Mouse (Mus musculus): ENCODE data around the gene Erh.

DNA sequence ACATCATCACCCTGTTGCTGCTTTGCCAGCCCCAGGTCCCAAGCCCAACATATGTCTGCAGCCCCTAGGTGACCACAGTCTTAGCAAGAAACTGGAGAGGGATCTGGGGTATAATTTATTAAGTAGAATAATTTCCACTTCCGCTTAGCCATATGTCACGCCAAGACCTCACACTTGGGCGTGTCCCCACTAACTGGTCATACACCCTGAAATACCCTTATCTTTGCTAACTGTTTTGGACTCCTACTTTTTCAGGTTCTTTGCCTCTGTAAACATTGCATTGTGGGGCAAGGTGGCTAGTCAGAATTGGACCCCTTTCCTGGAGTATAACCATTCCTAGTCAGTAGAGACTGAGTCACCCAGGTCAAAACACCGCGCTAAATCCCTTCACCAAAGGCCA is 41.7 kb downstream of the Erh start:
- no peak for TF ChIP-seq CTCF (IDR thresholded peaks at IDR 0.05; ENCODE audit: low read depth, low read length)
- TF ChIP-seq POLR2AphosphoS5 (IDR thresholded peaks at IDR 0.05; ENCODE audit: insufficient replicate concordance, low read depth, low read length), result no peak
- no peak for TF ChIP-seq GATA1 (IDR thresholded peaks at IDR 0.05; ENCODE audit: borderline replicate concordance, low read length)
- TF ChIP-seq TAL1 (conservative IDR thresholded peaks at IDR 0.05; ENCODE audit: low read depth, low read length), result no peak
- TF ChIP-seq GATA2 (IDR thresholded peaks at IDR 0.05; ENCODE audit: borderline replicate concordance, low read depth, low read length), result no peak
